Mouse (Mus musculus) CD4-positive, CD25-positive, alpha-beta regulatory T cell, adult 2 months (primary cell): ENCODE results near the gene Mcf2l.

Experiments used
- DNase-seq: peaks from one replicate; pipeline ENCODE4 v3.0.0-alpha.2; 2012; ENCODE audit warnings: low read depth, low spot score

Mcf2l gene

GRCm38 (mm10) chr8:12951051-12951630 is 77.5 kb downstream of the Mcf2l start:
- no peak for DNase-seq

DNA sequence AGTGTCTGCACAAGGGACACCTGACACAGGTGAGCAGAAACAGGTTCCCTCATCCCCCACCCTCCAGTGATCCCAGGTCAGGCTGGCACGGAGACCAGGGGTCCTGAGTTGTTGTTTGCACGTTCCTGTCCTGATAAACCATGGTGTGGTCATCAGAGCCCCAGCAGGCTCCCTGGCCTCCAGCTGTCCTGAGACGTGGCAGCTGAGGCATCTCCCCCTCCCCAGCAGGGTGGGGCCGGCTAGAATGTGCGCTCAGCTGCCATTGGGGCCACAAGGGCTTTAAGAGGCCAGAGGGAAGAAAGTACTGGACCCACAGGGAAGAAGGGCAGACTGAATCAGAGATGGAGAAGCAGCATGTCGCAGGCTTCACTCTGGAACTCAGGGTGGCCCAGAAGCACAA is 79.1 kb downstream of the Mcf2l start:
- DNase-seq: no peak

GRCm38 (mm10) chr8:12955362-12955879 is 81.8 kb downstream of the Mcf2l start:
- DNase-seq: no peak

- DNase-seq: no peak
Observed at GRCm38 (mm10) chr8:12955880-12956279, 82.3 kb downstream of the Mcf2l start.

DNA sequence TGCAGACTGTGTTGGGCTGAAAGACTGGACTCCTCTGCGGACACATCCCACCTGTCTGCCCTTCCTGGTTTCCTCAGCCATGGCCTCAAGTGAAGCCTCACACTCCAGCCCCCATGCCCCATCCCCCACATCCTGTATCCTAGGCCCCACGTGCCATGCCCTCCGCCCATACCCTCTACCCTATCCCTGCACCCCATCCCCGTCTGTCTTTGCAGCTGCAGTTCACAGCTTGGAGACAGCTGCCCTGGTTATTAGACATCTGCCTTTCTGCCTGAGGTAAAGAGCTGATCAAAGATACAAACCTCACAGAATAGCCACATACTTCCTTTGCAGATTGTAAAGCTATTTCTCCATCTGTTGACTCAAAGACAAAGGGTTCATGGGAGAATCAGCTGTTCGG is 83.3 kb downstream of the Mcf2l start:
- DNase-seq: no peak

DNA sequence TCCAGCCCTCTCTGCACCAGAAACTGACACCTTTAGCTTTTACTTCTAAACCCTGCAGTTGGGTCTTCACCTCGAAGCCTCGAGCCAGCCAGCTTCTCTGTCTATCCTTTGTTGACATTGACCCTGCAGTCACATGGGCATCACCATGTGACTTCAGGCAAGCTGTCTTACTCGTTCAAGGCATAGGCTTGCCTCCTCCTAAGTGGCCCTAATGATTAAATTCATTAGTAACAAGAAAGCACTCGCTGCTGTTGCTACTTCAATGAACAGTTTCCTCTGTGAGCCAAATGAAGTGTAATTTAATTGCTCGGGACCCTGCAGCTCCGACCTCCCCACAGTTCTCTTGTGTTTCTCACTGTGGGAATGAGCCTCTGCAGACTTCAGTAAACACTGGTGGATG is 83.8 kb downstream of the Mcf2l start:
- no peak for DNase-seq

GRCm38 (mm10) chr8:12960609-12961008 is 87.0 kb downstream of the Mcf2l start:
- no peak for DNase-seq

DNA sequence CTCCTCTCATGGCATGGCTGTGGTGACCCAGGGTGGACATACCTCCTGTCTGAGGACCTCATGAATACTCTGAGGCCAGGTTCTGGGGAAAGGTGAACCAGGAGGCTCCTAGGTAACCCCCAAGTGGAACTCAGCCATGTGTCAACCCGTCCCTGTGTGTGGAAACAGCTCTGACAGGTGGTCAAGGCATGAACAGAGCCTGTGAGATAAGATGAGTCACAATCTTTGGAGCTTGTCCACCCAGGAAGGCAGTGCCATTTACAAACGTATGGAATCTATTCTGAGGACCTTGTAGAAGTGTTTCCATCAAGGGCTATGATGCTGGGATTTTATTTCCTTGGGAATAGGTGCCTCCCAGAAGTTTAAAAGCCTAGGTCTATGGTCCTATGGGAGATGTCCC is 87.6 kb downstream of the Mcf2l start:
- no peak for DNase-seq

- no peak for DNase-seq
Observed at GRCm38 (mm10) chr8:12961821-12962534, 88.4 kb downstream of the Mcf2l start.

DNA sequence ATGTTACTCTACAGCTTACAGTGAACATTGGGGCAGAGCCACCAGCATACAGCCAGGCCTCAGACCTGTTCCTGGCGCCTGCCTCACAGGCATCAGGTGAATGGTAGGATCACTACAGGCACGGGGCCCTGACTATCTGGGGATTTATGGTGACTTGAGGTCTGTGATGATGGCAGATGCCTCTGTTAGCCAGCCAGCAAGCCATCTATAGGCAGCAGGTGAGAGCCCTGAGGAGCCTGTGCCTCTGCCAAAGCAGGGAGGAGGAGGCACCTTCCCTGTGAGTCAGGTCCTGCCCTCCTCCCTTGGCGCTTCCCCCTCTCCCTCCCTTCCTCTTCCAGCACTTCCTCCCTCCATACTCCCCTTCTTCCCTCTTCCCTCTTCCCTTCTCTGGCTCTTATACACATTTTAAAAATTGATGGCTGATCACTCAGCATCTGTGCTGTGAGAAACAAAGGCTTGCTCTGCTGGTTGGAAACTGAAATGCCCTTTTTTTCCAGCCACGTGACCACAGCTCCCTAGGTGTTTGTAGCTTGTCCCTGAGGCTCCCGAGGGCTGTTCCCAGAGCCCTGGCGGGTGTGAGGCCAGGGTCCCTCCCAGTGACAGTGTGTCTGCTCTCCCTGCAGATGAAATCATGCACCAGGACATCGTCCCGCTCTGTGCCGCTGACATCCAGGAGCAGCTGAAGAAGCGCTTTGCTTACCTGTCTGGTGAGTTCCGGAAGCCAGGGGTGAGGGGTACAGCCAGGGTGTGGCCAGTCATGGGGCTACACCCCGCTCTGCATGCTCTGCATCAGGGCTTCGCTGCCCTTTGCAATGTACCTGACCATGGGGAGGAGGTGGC is 89.2 kb downstream of the Mcf2l start:
- DNase-seq: no peak

DNA sequence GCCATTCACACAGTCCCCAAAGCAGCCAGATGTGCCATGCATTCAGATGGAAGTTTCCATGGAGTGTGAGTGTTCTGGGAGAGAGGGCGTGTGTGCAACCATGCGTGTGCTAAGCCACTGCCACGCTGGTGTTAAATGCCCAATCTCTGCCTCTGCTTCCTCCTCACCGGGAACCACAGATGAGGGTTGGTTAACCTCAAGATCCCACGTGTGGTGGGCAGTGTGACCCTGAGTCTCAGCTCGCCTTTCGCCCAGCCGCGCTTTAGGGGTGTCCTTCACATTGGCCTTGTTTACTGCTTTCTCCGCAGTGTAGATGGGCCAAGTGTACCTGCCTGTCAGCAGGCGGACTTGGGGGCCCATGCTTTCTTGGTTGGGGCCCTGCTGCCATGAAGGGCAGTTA is 102.7 kb downstream of the Mcf2l start:
- no peak for DNase-seq

- DNase-seq: no peak
Observed at GRCm38 (mm10) chr8:12976723-12977122, 103.1 kb downstream of the Mcf2l start.

GRCm38 (mm10) chr8:12977325-12977724 is 103.7 kb downstream of the Mcf2l start:
- DNase-seq: no peak

DNA sequence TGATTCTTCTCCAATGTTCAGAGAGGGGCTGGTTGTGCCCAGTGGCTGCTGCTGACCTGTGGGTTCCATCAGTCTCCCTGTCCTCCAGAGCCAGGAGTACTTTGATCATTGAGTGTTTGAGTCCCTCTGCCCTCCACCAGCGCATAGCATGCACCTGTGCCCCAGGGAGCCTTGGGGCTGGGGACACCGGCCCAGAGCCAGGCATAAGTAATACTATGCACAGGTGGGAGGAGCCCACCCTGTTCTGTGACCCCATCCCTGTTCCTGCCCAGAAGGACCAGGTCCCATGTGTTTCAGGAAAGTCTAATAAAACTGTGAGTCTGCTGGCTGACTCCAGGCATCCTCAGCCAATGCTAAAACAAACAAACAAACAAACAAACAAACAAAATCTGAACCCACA is 104.7 kb downstream of the Mcf2l start:
- no peak for DNase-seq

- DNase-seq: peak; percentile 82
Observed at GRCm38 (mm10) chr8:12978726-12979125, 105.1 kb downstream of the Mcf2l start.

- no peak for DNase-seq
Observed at GRCm38 (mm10) chr8:12983681-12984467, 110.3 kb downstream of the Mcf2l start.

DNA sequence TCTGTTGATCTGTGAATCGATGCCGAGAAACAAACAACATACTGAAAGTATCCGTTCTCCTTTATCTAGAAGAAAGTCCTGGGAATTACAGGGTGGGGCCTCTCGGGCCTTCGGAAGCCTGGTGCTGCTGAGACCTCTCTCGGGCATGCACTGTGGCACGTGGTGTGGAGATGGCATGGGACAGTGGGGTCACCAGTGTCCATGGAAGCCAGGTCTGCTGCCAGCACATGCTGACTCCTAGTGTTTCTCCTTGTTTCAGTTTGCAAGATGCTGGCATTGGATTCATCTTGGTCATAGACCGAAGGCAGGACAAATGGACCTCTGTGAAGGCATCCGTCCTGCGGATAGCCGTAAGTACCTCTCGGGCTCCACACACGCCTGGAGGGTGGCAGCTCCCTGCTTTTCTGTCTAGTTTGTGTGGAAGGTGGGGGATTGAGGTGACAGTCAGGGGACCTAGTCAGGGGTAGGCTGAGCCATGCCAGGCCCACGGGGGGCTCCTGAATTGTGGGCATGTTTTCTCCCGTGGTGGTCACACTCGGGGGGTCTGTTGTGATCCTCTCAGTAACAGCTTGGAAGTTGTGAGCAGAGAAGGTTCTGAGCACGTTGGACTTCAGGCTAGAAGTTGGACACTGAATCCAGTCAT is 111.1 kb downstream of the Mcf2l start:
- no peak for DNase-seq

GRCm38 (mm10) chr8:12985259-12985658 is 111.7 kb downstream of the Mcf2l start:
- no peak for DNase-seq

- DNase-seq: no peak
Observed at GRCm38 (mm10) chr8:12987571-12987970, 114.0 kb downstream of the Mcf2l start.

DNA sequence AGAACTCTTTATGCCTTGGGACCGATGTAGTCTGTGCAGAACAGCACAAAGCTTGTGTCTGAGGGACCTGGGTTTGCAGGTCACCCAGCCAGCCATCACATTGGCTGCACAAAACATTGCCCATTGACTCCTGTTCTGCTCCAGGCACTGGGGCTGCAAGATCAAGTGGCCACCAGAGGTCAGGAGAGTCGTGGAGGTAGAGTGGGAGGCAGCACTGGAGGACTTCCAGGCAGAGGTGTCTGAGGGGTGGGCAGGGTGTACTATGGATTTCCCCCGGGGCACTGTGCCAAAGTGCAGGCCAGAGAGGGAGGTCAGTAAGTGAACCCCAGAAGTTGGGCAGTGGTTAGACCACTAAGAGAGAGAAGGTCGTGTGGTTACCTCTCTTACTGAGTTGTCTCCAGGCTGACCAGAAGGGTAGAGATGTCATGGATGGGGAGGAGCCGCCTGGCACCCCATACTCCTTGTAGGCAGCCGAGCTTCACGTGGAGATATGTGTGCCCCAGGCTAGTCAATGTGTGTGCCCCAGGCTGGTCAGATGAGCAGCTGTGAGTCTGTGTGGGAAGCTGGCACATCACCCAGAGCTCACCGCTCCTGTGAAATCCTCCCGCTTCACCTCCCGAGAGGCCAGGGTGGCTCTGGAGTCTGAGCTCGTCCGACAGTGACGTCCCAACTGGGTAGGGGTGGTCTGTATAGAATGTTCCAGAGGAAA is 115.3 kb downstream of the Mcf2l start:
- DNase-seq: peak; percentile 14

GRCm38 (mm10) chr8:12991411-12991810 is 117.8 kb downstream of the Mcf2l start:
- no peak for DNase-seq
